Mouse (Mus musculus) bone marrow macrophage, adult 2 months (primary cell): Measurements from ENCODE around the gene Fam166a. TPM values are rescaled to one million over a fixed set of nuclear protein-coding genes. Genes with fewer than 3 reads are reported as not detected.

Experiments used
- H3K27ac ChIP-seq: 2 replicates; pipeline ENCODE4 v1.5.1; 2012; ENCODE audit warnings: low read depth, low read length; ENCODE audit not compliant: insufficient read depth
- H3K4me1 ChIP-seq: 2 replicates; pipeline ENCODE4 v1.6.1; 2012; ENCODE audit warnings: low read length; ENCODE audit not compliant: control insufficient read depth, insufficient read depth
- H3K4me3 ChIP-seq: 2 replicates; pipeline ENCODE4 v1.5.1; 2012; ENCODE audit warnings: mild to moderate bottlenecking, low read length, moderate library complexity; ENCODE audit not compliant: insufficient read depth
- CTCF ChIP-seq: IDR thresholded peaks from 2 replicates; pipeline ENCODE4 v1.5.1; 2012; ENCODE audit warnings: low read depth, mild to moderate bottlenecking, low read length, moderate library complexity
- POLR2A ChIP-seq: IDR thresholded peaks from 2 replicates; pipeline ENCODE4 v1.6.1; 2012; ENCODE audit warnings: mild to moderate bottlenecking, low read depth, low read length, borderline replicate concordance
- polyA plus RNA-seq: library from polyadenylated mRNA; stranded (reverse); fragments of >200 nt; gene quantifications from 2 replicates; pipeline ENCODE4 v1.2.4, GENCODE M21; 2012; ENCODE audit not compliant: missing spikeins, insufficient read depth, insufficient read length

Fam166a gene
- polyA plus RNA-seq = not detected in 2 replicates

DNA sequence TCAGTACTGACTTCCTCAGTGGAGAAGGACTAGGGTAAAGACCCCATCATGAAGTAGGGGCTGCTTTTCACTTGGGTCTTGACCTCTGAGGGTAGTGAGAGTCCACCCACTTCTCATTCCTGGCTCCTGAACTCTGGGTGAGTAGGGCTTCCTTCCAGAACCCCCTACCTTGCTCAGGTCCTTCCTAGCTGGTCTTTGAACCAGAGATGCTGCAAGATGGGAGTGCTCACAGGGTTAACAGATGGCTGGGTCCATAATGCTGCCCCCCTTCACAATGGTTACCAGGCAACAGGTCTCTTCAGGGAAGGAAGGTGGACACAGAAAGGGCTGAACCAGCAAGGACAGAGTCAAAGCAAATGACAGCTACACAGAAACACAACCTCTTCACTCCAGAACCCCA is at the start of gene Fam166a:
Gene Fam166a (plus strand): TSS at position 301 of the 400 bp plus-strand sequence.
- H3K4me1 ChIP-seq = peaks cover 3% of the 10 kb centered on the region; the same call in 1 of the 2 replicates
- TF ChIP-seq POLR2A (no peak), CTCF (no peak)

DNA sequence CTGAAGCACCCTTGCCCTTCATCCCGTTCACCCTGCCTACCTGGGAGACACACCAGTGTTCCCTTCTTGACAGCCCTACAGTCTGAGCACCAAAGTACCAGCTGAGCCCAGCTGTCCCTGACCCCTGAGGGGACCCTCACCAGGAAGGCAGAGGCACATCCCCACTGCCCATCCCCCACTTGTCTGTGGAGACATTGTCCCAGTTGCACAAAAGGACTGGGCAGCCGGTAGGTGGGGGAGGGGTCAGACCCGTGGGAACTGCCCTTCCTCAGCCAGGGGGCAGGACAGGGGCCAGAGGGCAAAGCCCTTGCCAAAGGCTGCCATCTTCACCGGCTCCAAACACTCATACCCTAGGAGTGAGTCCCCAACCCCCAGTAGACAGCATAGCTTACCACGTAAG is 48.8 kb upstream of the Fam166a start:
- H3K4me3 ChIP-seq = no peak overlapping the region
- peaks cover 4% of the 10 kb centered on the region for H3K4me1 ChIP-seq
- no peak overlapping the region for H3K27ac ChIP-seq
- TF ChIP-seq CTCF = no peak
- TF ChIP-seq POLR2A = no peak

More for the DNA sequence above, at the start of gene Fam166a:
- Histone ChIP-seq H3K4me3 (no peak within 1 kb of the TSS), H3K27ac (no peak within 1 kb of the TSS)

DNA sequence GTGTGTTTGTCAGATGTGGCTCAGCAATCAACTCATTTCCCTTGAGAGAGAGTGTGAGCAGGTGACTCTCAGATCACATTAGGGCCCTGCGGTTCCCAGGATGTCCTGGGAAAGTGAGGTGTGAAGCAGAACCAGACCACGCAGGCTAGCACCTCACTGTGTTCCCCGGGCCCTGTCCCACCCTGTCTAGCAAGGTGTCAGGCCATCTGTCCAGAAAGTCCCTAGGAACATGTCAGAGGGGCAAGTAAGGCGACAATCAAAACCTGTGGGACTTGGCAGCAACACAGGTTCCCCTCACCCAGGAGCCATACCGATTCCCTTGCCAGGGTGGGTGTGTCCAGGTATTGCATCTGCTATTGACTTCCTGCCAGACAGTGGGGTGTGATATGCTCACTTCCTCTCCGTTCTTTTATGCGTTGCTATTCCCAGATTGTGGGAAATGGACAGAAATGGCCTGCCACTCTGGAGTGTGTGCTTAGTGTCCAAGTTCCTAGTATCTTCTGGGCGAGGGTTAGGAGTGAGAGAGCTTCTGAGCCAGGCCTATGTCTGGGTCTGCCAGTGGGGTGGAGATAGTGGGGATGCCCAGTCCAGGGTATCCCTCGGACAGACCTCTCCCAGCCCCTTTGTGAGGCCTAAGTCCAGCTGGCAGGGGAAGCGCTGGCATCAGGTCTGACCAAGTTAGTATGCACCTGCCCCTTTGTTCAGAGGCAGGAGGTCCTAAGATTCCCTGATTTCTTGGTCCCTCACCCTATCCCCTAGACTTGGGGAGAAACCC is 48.0 kb upstream of the Fam166a start:
- Histone ChIP-seq H3K4me3 (no peak overlapping the region), H3K27ac (no peak overlapping the region), H3K4me1 (peaks cover 4% of the 10 kb centered on the region)
- no peak for TF ChIP-seq POLR2A
- TF ChIP-seq CTCF = no peak

DNA sequence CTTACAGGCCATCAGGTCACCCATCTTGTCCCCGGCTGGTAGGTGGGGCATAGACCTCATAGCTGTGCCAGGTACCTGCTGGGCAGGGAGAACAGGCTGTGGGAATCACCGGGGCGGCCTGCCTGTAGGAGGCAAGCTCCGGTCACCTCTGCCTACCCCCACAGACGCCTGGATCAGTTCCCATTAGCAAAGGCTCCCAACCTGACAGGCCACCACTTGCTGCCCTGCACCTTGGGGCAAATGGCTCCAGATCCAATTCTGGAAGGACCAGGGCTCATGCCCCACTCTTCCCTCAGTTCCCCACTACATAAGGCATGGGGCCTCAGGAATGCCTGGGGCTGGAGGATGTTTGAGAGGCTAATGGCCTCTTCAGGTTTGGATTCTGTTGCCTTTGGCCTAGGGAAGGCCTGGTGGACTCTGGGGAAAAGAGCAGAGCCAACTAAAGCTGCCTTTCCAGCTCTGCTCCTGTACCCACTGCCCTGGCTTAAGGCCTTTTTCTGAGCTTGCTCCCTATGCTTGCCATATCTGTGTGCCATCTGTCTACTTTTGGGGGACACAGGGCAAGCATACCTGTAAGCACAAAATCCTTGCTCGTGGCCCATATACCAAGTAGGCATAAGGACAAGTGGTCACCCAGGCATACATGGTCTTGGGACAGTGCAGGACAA is 47.3 kb upstream of the Fam166a start:
- TF ChIP-seq CTCF = no peak
- no peak for TF ChIP-seq POLR2A
- Histone ChIP-seq H3K27ac (no peak overlapping the region), H3K4me3 (no peak overlapping the region), H3K4me1 (peaks cover 4% of the 10 kb centered on the region)

DNA sequence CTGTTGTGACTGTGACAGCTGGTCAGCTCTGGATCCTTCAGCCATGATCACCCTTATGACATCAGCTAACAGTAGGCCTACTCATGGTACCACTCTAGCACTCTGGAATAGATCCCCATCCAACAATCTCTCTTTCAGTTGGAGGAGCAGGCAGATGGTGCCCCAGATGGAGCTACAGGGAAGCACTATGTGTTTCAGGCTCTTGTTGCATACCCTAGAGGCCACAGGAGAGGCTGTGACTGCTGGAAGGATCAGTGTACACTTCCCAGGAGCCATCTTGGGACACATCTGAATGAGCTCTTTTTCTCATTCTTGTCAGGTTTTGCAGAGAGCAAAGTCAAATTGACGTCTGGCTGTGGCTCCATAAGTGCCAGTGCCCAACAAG is 46.8 kb upstream of the Fam166a start:
- Histone ChIP-seq H3K4me3 (no peak overlapping the region), H3K27ac (no peak overlapping the region), H3K4me1 (peaks cover 4% of the 10 kb centered on the region)
- no peak for TF ChIP-seq POLR2A
- TF ChIP-seq CTCF = no peak

DNA sequence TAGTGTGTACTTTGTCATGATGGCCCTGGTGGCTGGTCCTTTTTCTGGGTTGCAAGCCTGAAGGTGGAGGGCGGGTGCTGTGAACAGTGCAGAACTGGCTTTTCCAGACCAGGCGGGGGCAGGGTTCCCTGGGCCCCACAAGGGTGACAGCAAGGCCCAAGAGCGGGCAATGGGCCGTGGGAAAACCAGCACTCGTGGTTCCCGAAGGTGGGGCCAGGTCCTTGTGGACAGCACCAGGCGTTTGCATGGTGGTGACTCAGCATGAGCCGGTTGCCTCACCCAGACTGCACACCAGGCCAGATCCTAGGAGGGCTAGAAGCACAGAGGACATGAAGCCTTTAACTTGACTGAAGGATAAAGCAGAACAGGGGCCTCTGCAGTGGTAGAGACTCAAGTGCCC is 45.9 kb upstream of the Fam166a start:
- TF ChIP-seq CTCF = no peak
- no peak overlapping the region for H3K27ac ChIP-seq
- no peak overlapping the region for H3K4me3 ChIP-seq
- H3K4me1 ChIP-seq = peaks cover 4% of the 10 kb centered on the region

DNA sequence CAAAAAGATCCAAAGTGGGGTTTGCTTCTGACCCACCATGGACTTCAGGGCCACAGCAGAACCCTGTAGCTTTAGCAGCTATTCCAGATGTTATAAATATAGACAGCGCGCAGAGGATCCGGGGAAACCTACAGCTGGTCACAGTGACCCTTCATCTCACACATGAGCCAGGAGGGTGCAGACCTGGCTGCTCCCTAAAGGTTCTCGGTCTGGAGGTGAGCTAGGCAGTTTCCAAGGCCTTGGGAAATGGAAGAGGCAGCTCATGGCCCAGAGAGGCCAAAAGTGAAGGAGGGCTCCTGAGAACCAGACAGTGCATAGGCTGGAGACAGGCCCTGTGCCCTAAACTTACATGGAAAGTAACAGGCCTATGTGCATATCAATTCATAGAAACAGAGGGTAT is 44.7 kb upstream of the Fam166a start:
- TF ChIP-seq POLR2A = no peak
- TF ChIP-seq CTCF = no peak
- no peak overlapping the region for H3K4me3 ChIP-seq
- peaks cover 4% of the 10 kb centered on the region for H3K4me1 ChIP-seq
- no peak overlapping the region for H3K27ac ChIP-seq

DNA sequence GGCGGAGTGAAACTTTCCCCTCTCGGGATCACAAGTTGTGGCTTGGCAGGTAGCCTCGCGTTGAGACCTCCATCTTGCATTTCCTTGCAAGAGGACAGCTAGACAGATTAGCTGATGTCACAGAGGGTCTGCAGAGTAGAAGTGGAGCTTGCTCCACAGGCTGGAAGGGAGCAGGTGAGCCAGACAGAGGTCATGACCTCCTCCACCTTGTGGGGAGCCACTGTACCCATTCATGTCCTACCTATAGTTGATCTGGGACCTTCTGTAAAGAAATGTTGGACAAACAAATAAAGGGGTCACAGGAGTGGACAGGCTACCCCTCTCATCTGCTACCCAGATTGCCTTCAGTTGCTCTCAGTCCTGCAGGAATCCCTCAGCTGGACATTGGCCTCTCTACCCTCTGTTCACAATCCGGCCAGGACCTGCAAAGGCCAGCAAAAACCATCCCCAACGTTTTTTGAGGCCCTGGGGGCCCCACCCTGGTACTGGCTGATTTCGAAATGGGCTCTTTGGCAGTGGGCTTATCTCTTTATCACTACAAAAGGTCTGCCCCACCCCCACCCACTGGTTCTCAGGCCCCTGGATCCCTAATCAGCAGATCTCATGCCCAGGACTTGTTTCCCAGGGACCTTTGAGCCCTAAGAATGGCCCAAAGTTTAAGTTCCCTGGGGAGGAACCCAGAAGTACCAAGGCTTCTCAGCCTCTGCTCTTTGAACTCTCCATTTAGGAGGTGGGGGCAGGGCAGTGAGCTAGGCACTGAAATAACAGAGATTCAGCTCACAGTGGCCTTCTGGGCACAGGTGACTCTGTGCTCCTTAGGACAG is 43.5 kb upstream of the Fam166a start:
- Histone ChIP-seq H3K4me1 (peaks cover 4% of the 10 kb centered on the region), H3K4me3 (no peak overlapping the region), H3K27ac (no peak overlapping the region)
- TF ChIP-seq POLR2A = no peak

DNA sequence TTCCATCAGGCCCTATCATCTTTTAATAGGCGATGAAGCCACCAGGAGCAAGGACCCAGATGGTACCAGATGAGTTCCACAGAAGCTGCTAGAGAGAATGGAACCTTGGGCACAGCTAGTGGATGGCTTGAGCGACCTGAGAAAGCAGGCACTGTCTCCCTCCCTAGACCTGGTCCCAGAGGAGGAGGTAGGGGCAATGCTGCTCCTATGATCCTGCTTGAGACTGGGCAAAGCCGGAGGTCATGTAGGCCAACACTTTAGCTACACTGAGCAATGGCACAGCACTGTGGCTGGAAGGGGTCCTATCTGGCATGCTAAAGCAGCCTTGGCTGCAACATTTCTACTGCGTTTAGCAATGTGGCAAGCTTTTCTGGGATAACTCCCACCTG is 42.9 kb upstream of the Fam166a start:
- TF ChIP-seq CTCF (no peak), POLR2A (no peak)
- H3K4me3 ChIP-seq = no peak overlapping the region
- no peak overlapping the region for H3K27ac ChIP-seq
- H3K4me1 ChIP-seq = peaks cover 4% of the 10 kb centered on the region

DNA sequence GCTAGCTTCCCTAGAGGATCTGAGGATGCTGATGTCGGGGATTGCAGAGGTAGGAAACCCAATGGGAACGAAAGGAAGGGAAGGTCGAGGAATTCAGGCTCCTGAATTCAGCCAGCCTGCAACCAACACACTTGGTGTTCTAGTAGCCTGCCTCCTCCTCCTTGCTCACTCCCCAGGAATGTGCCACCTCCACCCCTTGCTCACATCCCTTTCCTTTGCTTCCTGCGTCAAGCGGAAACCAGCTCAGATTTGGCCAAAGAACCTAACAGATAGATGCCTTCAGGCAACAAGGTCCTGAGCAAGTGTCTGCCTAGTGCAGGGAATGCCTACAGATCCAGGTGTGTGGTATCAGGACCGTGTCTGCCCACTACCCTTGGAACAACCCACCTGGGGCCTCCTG is 42.0 kb upstream of the Fam166a start:
- TF ChIP-seq POLR2A = no peak
- TF ChIP-seq CTCF = no peak
- no peak overlapping the region for H3K4me3 ChIP-seq
- H3K27ac ChIP-seq = no peak overlapping the region
- H3K4me1 ChIP-seq = peaks cover 4% of the 10 kb centered on the region
